Mouse (Mus musculus): ENCODE measurements at regions not wholly inside any gene's neighbourhood (a gene's known extent, or its start where the extent isn't known, plus 50 kb on each side); places are given as distances from the start of the nearest gene placed in this dataset.
A peak's percentile ranks its signal among the peaks of the same experiment; 100 is the strongest.

DNA sequence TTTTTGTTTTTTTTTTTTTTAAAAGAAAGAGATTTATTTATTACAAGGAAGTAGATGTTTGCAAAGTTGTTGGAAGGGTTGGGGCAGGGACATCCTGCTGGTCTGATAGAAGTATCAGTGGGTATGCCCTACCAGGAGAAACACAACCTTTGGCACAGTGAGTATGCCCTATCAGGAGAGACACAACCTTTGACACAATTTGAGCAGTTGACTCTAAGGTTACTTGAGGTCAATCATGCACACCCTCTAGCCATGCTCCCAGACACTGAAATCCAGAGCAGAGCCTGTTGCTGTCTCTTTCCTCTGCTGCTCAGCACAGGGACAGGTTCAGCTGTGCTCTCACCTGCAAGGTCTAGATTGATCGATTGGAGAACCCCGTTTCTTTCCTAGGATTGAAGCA lies 164.2 kb upstream of the Gjb5 start:
- Histone ChIP-seq H3K4me2 (replicated peaks; ENCODE audit: low read depth, low read length) (no peak overlapping the region), H3K4me1 (ENCODE audit: insufficient read depth, low read length) (peaks cover 8% of the 10 kb centered on the region; the same call in 1 of the 2 replicates), H3K9me3 (ENCODE audit: low read length) (0 out of 2 replicates have a peak, but pooled peaks cover 2% of the 10 kb centered on the region), H3K9ac (replicated peaks; ENCODE audit: low read length) (no peak overlapping the region), H3K27me3 (ENCODE audit: insufficient read depth, low read length) (no peaks in the 10 kb centered on the region), H3K27ac (ENCODE audit: low read length) (no peak overlapping the region), H3K36me3 (ENCODE audit: insufficient read depth, low read length) (no peaks in the 10 kb centered on the region), H3K4me3 (ENCODE audit: low read length) (no peak overlapping the region)
- WGBS, result 88% methylated on average over 2 of the region's 2 CpGs
- ATAC-seq (ENCODE audit: low FRiP score, low TSS enrichment), result no peak

DNA sequence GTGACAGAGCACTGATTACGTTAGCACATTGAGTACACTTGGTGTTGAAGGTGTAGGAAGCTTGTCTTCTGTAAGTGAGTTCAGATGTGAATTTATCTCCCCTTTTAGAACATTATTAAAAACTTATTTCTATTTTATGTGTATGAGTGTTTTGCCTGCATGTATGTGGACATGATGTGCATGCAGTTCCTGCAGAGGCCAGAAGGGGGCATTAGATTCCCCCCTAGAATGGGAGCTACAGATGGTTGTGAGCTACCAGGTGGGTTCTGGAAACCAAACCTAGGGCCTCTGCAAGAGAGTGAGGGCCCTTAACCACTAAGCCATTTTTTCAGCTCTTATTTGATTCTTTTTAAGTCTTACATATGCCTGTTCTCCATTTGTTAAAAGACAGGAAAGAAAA lies 160.0 kb upstream of the Gjb5 start:
- H3K27me3 ChIP-seq (ENCODE audit: insufficient read depth, low read length), result no peaks in the 10 kb centered on the region
- no peaks in the 10 kb centered on the region for H3K36me3 ChIP-seq (ENCODE audit: insufficient read depth, low read length)
- 97% methylated on average over 1 of the region's 1 CpGs for WGBS
- H3K9ac ChIP-seq (replicated peaks; ENCODE audit: low read length), result no peak overlapping the region
- H3K4me1 ChIP-seq (ENCODE audit: insufficient read depth, low read length), result no peaks in the 10 kb centered on the region
- ATAC-seq (ENCODE audit: low FRiP score, low TSS enrichment), result no peak
- H3K9me3 ChIP-seq (ENCODE audit: low read length), result 0 out of 2 replicates have a peak, but pooled peaks cover 2% of the 10 kb centered on the region
- no peak overlapping the region for H3K4me2 ChIP-seq (replicated peaks; ENCODE audit: low read depth, low read length)
- H3K27ac ChIP-seq (ENCODE audit: low read length), result no peak overlapping the region
- no peak overlapping the region for H3K4me3 ChIP-seq (ENCODE audit: low read length)

DNA sequence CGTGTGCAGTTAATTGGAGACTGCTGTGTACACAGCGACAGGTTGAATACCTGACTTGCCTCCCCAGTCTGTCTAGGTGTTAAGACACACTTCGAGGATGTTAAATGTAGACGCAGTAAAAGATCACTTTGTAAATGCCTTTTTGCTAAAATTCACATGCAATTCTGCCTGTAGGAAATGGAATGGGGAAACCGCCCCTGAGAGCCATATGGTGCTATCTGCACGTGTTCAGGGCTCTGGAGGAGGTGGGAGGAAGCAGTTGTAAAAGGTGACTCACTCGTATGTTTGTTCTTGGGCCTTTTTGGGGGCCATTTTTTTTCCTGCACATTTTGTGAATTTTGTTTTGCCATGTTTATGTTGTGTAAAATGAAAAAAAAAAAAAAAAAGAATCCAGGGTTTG lies 159.6 kb upstream of the Gjb5 start:
- no peak overlapping the region for H3K9ac ChIP-seq (replicated peaks; ENCODE audit: low read length)
- 0 out of 2 replicates have a peak, but pooled peaks cover 2% of the 10 kb centered on the region for H3K9me3 ChIP-seq (ENCODE audit: low read length)
- H3K4me1 ChIP-seq (ENCODE audit: insufficient read depth, low read length), result no peaks in the 10 kb centered on the region
- ATAC-seq (ENCODE audit: low FRiP score, low TSS enrichment), result no peak
- H3K27ac ChIP-seq (ENCODE audit: low read length), result no peak overlapping the region
- H3K36me3 ChIP-seq (ENCODE audit: insufficient read depth, low read length), result no peaks in the 10 kb centered on the region
- H3K4me2 ChIP-seq (replicated peaks; ENCODE audit: low read depth, low read length), result no peak overlapping the region
- WGBS, result 68% methylated on average over 7 of the region's 7 CpGs
- H3K27me3 ChIP-seq (ENCODE audit: insufficient read depth, low read length), result no peaks in the 10 kb centered on the region
- H3K4me3 ChIP-seq (ENCODE audit: low read length), result no peak overlapping the region

DNA sequence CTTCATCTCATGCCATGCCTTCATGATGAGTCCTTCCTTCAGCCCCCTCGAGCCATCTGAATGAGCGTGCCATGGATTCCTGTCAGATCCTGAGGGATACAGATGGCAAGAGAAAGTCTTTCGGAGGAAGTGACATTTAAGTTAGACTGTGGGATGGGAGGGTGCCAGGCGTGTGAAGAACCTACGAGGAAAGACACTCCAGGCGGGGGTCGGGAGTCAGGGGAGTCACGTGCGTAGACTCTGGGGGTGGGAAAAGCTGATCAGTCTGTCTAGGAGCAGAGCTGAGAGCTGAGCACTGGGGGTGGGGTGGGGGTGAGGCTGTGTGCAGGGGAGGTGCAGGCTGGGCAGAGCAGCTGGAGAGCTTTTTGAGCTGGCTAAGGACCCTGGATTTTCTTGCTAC lies 152.0 kb upstream of the Gjb5 start:
- 73% methylated on average over 9 of the region's 9 CpGs for WGBS
- H3K4me3 ChIP-seq (ENCODE audit: low read length), result no peak overlapping the region
- no peak for ATAC-seq (ENCODE audit: low FRiP score, low TSS enrichment)
- no peaks in the 10 kb centered on the region for H3K27me3 ChIP-seq (ENCODE audit: insufficient read depth, low read length)
- no peaks in the 10 kb centered on the region for H3K36me3 ChIP-seq (ENCODE audit: insufficient read depth, low read length)
- no peaks in the 10 kb centered on the region for H3K4me1 ChIP-seq (ENCODE audit: insufficient read depth, low read length)
- H3K27ac ChIP-seq (ENCODE audit: low read length), result no peak overlapping the region
- no peaks in the 10 kb centered on the region for H3K9me3 ChIP-seq (ENCODE audit: low read length)
- H3K4me2 ChIP-seq (replicated peaks; ENCODE audit: low read depth, low read length), result no peak overlapping the region
- H3K9ac ChIP-seq (replicated peaks; ENCODE audit: low read length), result no peak overlapping the region

DNA sequence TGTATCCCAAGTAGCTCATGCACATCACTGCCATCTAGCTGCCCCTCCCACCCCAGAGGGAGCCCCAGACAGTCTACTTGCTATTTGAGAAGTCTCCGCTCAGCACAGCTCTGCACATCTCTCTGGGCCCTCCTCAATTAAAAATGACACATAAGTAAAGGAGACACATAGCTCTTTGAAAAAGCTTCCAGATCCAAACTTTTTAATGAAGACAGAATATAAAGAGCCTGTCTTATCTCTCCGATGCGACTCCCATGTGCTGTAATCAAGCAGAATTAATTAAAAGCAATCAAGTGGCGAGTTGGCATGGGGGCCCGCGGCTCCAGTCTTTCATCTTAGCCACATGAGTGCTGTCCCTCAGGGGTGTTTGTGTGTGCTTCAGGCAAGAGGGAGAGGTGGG lies 144.6 kb upstream of the Gjb5 start:
- Histone ChIP-seq H3K9me3 (ENCODE audit: low read length) (no peaks in the 10 kb centered on the region), H3K4me3 (ENCODE audit: low read length) (no peak overlapping the region), H3K9ac (replicated peaks; ENCODE audit: low read length) (no peak overlapping the region), H3K27me3 (ENCODE audit: insufficient read depth, low read length) (no peaks in the 10 kb centered on the region), H3K4me2 (replicated peaks; ENCODE audit: low read depth, low read length) (no peak overlapping the region), H3K4me1 (ENCODE audit: insufficient read depth, low read length) (no peaks in the 10 kb centered on the region), H3K27ac (ENCODE audit: low read length) (no peak overlapping the region), H3K36me3 (ENCODE audit: insufficient read depth, low read length) (no peaks in the 10 kb centered on the region)
- ATAC-seq (ENCODE audit: low FRiP score, low TSS enrichment), result no peak
- 85% methylated on average over 6 of the region's 6 CpGs for WGBS

DNA sequence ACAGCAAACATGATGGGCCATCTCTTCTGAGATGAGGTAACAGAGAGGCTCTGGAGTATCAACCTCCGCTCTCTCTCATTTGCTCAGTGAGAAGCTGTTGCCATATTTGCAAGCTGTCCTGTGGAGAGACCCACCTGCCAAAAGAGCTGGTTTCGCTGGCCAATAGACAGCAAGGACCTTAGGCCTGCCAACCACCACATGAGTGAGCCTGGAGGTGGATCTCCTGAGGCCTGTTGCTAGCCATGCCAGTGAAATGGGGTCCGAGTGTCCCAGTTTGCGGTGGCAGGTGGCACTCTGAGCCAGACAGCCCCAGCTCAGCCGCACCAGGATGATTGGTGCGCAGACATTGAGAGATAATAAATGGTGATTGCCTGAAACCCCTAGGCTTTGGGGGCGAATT lies 143.9 kb upstream of the Gjb5 start:
- 90% methylated on average over 7 of the region's 7 CpGs for WGBS

DNA sequence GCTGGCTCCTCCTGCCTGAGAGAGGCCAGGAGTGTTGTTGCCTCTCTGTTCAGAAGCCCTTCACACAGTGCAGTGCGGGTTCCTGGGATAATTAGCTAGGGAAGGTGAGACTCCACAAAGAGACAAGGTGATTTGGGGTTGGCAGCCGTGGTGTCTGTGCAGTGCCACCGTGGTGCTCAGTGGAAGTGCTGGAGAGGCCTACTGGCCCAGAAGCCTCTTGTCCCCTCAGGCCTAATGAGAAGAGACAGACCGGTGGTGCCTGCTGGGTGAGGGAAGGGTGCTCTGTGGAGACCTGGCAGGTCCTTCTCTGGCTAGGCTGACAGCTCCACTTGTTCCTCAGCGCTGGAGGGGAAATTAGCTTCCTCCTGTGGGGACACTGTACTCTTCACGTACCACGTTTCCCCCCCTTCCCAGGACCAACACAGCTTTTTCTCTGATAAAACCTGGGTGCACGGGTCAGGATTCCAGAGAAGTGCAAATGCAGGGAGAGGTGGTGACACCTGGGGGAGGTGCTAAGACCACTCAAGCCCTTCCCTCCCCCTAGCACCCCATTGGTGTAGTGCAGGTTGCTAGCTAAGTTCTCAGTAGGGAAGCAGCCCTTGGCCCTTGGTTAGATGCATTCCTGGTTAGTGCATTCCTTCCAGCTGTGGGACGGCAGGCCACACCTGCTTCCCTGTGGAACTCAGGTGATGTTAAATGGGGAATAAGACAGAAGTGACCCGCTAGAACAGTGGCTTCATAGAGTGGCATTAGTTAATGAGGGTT lies 129.2 kb upstream of the Gjb5 start:
- 38% methylated on average over 10 of the region's 10 CpGs for WGBS
- no peaks in the 10 kb centered on the region for H3K9me3 ChIP-seq (ENCODE audit: low read length)
- H3K4me2 ChIP-seq (replicated peaks; ENCODE audit: low read depth, low read length), result no peak overlapping the region
- no peak overlapping the region for H3K9ac ChIP-seq (replicated peaks; ENCODE audit: low read length)
- H3K27me3 ChIP-seq (ENCODE audit: insufficient read depth, low read length), result no peaks in the 10 kb centered on the region
- no peaks in the 10 kb centered on the region for H3K4me1 ChIP-seq (ENCODE audit: insufficient read depth, low read length)
- no peak for ATAC-seq (ENCODE audit: low FRiP score, low TSS enrichment)
- H3K27ac ChIP-seq (ENCODE audit: low read length), result no peak overlapping the region
- no peak overlapping the region for H3K4me3 ChIP-seq (ENCODE audit: low read length)
- no peaks in the 10 kb centered on the region for H3K36me3 ChIP-seq (ENCODE audit: insufficient read depth, low read length)

More for the DNA sequence above, 143.9 kb upstream of the Gjb5 start:
- Histone ChIP-seq H3K4me2 (replicated peaks; ENCODE audit: low read depth, low read length) (no peak overlapping the region), H3K27me3 (ENCODE audit: insufficient read depth, low read length) (no peaks in the 10 kb centered on the region), H3K9ac (replicated peaks; ENCODE audit: low read length) (no peak overlapping the region), H3K4me3 (ENCODE audit: low read length) (no peak overlapping the region), H3K9me3 (ENCODE audit: low read length) (no peaks in the 10 kb centered on the region), H3K27ac (ENCODE audit: low read length) (no peak overlapping the region), H3K36me3 (ENCODE audit: insufficient read depth, low read length) (no peaks in the 10 kb centered on the region), H3K4me1 (ENCODE audit: insufficient read depth, low read length) (no peaks in the 10 kb centered on the region)
- no peak for ATAC-seq (ENCODE audit: low FRiP score, low TSS enrichment)

DNA sequence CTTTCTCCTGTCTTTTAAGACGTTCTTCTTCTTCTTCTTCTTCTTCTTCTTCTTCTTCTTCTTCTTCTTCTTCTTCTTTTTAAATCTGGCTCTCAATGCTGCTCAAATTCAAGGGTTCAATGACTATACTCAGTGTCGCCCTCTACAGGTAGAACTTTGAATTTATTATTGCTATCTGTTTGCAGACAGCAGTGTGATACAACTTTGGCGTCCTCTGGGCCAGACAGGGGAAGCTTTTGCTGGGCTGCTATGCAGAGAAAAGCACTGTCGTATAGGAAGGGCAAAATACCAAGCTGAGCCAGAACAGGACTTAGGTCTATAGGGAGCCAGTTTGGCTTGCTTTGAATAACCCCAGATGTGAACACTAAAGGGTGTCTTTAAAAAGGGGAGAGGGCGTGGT lies 127.3 kb upstream of the Gjb5 start:
- H3K4me3 ChIP-seq (ENCODE audit: low read length), result no peak overlapping the region
- H3K36me3 ChIP-seq (ENCODE audit: insufficient read depth, low read length), result no peaks in the 10 kb centered on the region
- peaks cover 3% of the 10 kb centered on the region; the same call in 1 of the 2 replicates for H3K4me1 ChIP-seq (ENCODE audit: insufficient read depth, low read length)
- WGBS, result 81% methylated on average over 5 of the region's 5 CpGs
- H3K9ac ChIP-seq (replicated peaks; ENCODE audit: low read length), result no peak overlapping the region
- no peak overlapping the region for H3K4me2 ChIP-seq (replicated peaks; ENCODE audit: low read depth, low read length)
- H3K27ac ChIP-seq (ENCODE audit: low read length), result no peak overlapping the region
- no peaks in the 10 kb centered on the region for H3K27me3 ChIP-seq (ENCODE audit: insufficient read depth, low read length)
- ATAC-seq (ENCODE audit: low FRiP score, low TSS enrichment), result no peak
- no peaks in the 10 kb centered on the region for H3K9me3 ChIP-seq (ENCODE audit: low read length)

DNA sequence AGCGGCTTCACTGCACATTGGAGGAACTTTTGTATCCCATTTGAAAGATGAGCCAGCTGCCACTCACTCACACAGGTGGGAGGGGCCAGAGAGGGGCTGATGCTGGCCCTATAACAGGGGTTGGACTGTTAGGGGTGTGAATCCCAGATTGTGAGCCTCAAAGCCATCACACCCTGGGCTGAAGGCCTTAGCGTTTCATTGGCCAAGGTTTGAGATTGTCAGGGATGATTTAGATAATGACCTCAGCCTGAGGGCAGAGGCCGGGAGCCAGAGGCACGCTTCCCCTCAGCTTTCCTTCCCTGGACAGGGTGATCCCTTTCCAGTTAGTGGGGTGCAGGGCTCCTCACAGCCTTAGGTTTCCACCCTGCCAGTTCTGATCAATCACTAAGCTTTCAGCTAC lies 124.5 kb upstream of the Gjb5 start:
- Histone ChIP-seq H3K9ac (replicated peaks; ENCODE audit: low read length) (no peak overlapping the region), H3K4me2 (replicated peaks; ENCODE audit: low read depth, low read length) (no peak overlapping the region), H3K27me3 (ENCODE audit: insufficient read depth, low read length) (no peaks in the 10 kb centered on the region), H3K36me3 (ENCODE audit: insufficient read depth, low read length) (no peaks in the 10 kb centered on the region), H3K4me3 (ENCODE audit: low read length) (no peak overlapping the region), H3K9me3 (ENCODE audit: low read length) (no peaks in the 10 kb centered on the region), H3K27ac (ENCODE audit: low read length) (no peak overlapping the region), H3K4me1 (ENCODE audit: insufficient read depth, low read length) (peaks cover 3% of the 10 kb centered on the region; the same call in 1 of the 2 replicates)
- ATAC-seq (ENCODE audit: low FRiP score, low TSS enrichment), result no peak
- WGBS, result 36% methylated on average over 4 of the region's 4 CpGs

DNA sequence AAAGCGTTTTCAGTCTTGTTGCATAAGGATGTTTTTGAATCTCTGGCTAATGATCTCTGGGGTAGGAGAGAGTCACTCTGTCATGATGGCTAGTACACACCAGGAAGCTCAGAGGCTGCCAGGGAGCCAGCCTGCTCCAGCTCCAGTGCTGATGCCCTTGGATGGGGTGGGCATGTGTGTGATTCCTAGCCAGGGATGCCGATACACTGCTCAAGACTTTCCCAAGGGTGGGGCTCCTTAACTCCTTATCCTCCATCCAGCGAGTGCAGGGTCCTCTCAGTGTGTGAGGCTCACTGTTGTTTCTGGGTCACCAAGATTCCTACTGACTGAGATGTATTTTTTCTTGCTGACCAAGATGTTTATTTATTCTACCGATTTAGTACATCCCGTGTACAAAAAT lies 122.4 kb upstream of the Gjb5 start:
- H3K36me3 ChIP-seq (ENCODE audit: insufficient read depth, low read length), result no peaks in the 10 kb centered on the region
- no peaks in the 10 kb centered on the region for H3K27me3 ChIP-seq (ENCODE audit: insufficient read depth, low read length)
- peaks cover 3% of the 10 kb centered on the region; the same call in 1 of the 2 replicates for H3K4me1 ChIP-seq (ENCODE audit: insufficient read depth, low read length)
- no peak overlapping the region for H3K27ac ChIP-seq (ENCODE audit: low read length)
- 49% methylated on average over 5 of the region's 5 CpGs for WGBS
- no peaks in the 10 kb centered on the region for H3K9me3 ChIP-seq (ENCODE audit: low read length)
- no peak overlapping the region for H3K4me3 ChIP-seq (ENCODE audit: low read length)
- H3K4me2 ChIP-seq (replicated peaks; ENCODE audit: low read depth, low read length), result no peak overlapping the region
- no peak overlapping the region for H3K9ac ChIP-seq (replicated peaks; ENCODE audit: low read length)
- peak; percentile 14; the same call in 1 of the 2 replicates for ATAC-seq (ENCODE audit: low FRiP score, low TSS enrichment)

Data from kidney, embryonic 16.5 days (tissue).